Mouse (Mus musculus): ENCODE measurements at regions not wholly inside any gene's neighbourhood (a gene's known extent, or its start where the extent isn't known, plus 50 kb on each side); places are given as distances from the start of the nearest gene placed in this dataset.
A peak's percentile ranks its signal among the peaks of the same experiment; 100 is the strongest.

- no peak overlapping the region for H3K9ac ChIP-seq (ENCODE audit: low read length)
- no peaks in the 10 kb centered on the region for H3K9me3 ChIP-seq (ENCODE audit: control insufficient read depth, low read length)
- DNase-seq (ENCODE audit: low spot score) = peak; percentile 3
- no peak for ATAC-seq (replicated peaks; ENCODE audit: low FRiP score)
- no peaks in the 10 kb centered on the region for H3K27me3 ChIP-seq (ENCODE audit: control insufficient read depth, insufficient read depth, low read length)
- no peak overlapping the region for H3K4me3 ChIP-seq (ENCODE audit: low read depth, low read length)
- no peak overlapping the region for H3K4me2 ChIP-seq (ENCODE audit: low read depth, low read length, severe bottlenecking)
- H3K27ac ChIP-seq (ENCODE audit: low read depth, low read length) = no peak overlapping the region
- no peaks in the 10 kb centered on the region for H3K36me3 ChIP-seq (ENCODE audit: control insufficient read depth, insufficient read depth, low read length)
- H3K4me1 ChIP-seq (replicated peaks; ENCODE audit: control insufficient read depth, insufficient read depth, low read length) = 0 out of 2 replicates have a peak, but pooled peaks cover 1% of the 10 kb centered on the region
- 78% methylated on average over 3 of the region's 3 CpGs for WGBS
Measured at GRCm38 (mm10) chr2:160210507-160210906, 123.5 kb downstream of the Gm826 start.

DNA sequence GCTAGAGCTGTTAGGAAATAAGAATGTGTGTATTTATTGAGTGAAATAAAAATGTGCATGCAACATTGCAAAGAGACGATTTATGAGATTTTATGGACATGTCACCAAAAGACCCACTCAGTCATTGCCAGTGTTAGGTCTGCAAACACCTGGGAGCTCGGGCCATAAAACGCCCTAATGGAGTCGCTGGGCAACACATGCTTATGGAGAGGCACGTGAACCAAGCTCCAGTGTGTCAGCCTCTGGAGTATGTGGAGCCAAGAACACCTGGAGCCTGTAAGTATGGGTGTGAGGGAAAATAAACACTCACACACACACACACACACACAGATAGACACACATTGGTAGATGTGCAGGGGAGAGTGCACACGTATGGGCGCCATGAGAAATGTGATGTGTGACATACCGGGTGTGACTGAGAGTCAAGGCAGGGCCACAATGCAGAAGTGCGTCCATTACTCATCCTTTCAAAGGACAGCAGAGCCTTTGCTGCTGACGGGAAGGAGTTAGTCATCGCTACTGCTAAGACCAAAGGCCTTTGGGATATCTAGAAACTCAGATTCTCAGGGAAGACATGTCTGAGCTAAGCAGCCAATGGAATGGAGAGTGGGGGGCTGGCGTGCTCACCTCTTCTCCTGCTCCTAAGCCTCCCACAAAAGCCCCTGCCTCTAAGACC is 124.2 kb downstream of the Gm826 start:
- Histone ChIP-seq H3K4me3 (ENCODE audit: low read depth, low read length) (no peak overlapping the region), H3K9me3 (ENCODE audit: control insufficient read depth, low read length) (no peaks in the 10 kb centered on the region), H3K27ac (ENCODE audit: low read depth, low read length) (no peak overlapping the region), H3K9ac (ENCODE audit: low read length) (no peak overlapping the region), H3K36me3 (ENCODE audit: control insufficient read depth, insufficient read depth, low read length) (no peaks in the 10 kb centered on the region), H3K4me1 (replicated peaks; ENCODE audit: control insufficient read depth, insufficient read depth, low read length) (0 out of 2 replicates have a peak, but pooled peaks cover 1% of the 10 kb centered on the region), H3K27me3 (ENCODE audit: control insufficient read depth, insufficient read depth, low read length) (no peaks in the 10 kb centered on the region), H3K4me2 (ENCODE audit: low read depth, low read length, severe bottlenecking) (no peak overlapping the region)
- WGBS = 92% methylated on average over 12 of the region's 12 CpGs
- ATAC-seq (replicated peaks; ENCODE audit: low FRiP score) (no peak), DNase-seq (ENCODE audit: low spot score) (peak; percentile 17)

DNA sequence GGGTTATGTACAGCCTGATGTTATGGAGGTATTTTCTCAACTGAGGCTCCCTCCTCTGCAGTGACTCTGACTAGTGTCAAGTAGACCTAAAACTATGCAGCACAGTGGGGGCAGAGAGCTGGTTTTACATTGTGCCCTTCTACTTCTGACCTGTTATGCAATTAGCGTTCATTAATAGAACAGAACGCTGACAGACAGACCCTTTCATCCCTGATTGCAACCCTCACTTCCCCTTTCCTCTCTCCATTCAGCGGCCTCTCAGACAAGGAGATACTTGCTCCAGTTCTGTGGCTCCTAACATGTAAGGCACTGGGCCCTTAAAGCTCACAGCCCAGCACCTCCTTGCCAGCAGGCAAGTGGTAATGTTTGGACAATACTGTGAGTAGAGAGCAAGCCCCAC is 125.7 kb downstream of the Gm826 start:
- Histone ChIP-seq H3K4me1 (replicated peaks; ENCODE audit: control insufficient read depth, insufficient read depth, low read length) (0 out of 2 replicates have a peak, but pooled peaks cover 1% of the 10 kb centered on the region), H3K27me3 (ENCODE audit: control insufficient read depth, insufficient read depth, low read length) (no peaks in the 10 kb centered on the region), H3K9ac (ENCODE audit: low read length) (no peak overlapping the region), H3K4me2 (ENCODE audit: low read depth, low read length, severe bottlenecking) (no peak overlapping the region), H3K9me3 (ENCODE audit: control insufficient read depth, low read length) (no peaks in the 10 kb centered on the region), H3K4me3 (ENCODE audit: low read depth, low read length) (no peak overlapping the region), H3K36me3 (ENCODE audit: control insufficient read depth, insufficient read depth, low read length) (no peaks in the 10 kb centered on the region), H3K27ac (ENCODE audit: low read depth, low read length) (no peak overlapping the region)
- ATAC-seq (replicated peaks; ENCODE audit: low FRiP score) (no peak), DNase-seq (ENCODE audit: low spot score) (peak; percentile 32)
- 73% methylated on average over 3 of the region's 3 CpGs for WGBS

DNA sequence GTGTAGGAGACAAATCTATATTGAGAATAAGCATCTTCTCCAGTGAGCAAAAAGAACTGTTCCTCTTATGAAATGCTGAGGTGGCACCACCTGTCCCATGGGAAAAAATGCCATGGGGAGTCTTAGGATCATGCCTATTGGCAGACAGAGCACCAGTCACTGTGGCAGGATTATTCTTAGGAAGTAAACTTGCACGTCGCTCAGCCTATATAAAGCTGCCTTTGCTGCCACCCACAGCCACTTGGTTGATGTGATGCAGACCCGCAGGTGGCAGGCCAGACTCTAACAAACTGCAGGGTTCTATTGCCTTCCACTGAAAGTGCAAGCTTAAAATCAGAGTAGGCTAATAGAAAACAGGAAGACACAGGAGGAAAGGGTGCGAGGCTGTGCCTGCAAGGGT is 126.7 kb downstream of the Gm826 start:
- H3K9me3 ChIP-seq (ENCODE audit: control insufficient read depth, low read length) = no peaks in the 10 kb centered on the region
- WGBS = 74% methylated on average over 4 of the region's 4 CpGs
- peak; percentile 25 for DNase-seq (ENCODE audit: low spot score)
- 0 out of 2 replicates have a peak, but pooled peaks cover 1% of the 10 kb centered on the region for H3K4me1 ChIP-seq (replicated peaks; ENCODE audit: control insufficient read depth, insufficient read depth, low read length)
- H3K4me3 ChIP-seq (ENCODE audit: low read depth, low read length) = no peak overlapping the region
- H3K4me2 ChIP-seq (ENCODE audit: low read depth, low read length, severe bottlenecking) = no peak overlapping the region
- no peaks in the 10 kb centered on the region for H3K36me3 ChIP-seq (ENCODE audit: control insufficient read depth, insufficient read depth, low read length)
- no peak for ATAC-seq (replicated peaks; ENCODE audit: low FRiP score)
- H3K27me3 ChIP-seq (ENCODE audit: control insufficient read depth, insufficient read depth, low read length) = no peaks in the 10 kb centered on the region
- H3K9ac ChIP-seq (ENCODE audit: low read length) = no peak overlapping the region
- H3K27ac ChIP-seq (ENCODE audit: low read depth, low read length) = no peak overlapping the region

DNA sequence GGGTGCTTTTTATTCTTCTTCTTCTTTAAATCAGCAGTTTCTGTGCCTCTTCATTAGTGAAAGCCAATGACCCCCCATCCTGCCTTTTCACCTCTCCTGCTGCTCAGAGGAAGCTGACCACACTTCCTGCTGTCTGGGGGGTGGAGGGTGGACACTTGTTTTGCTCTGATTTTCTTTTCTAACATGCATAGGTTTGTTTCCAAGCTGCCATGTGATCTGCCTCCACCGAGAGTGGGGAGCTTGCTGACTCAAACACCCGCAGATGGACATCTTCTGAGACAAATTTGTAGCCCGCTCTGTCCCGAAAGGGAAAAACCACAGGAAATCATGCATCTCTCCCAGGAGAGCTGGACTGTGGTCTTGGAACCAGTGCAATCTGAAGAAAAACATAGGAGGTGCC is 141.3 kb downstream of the Gm826 start:
- ATAC-seq (replicated peaks; ENCODE audit: low FRiP score) (no peak), DNase-seq (ENCODE audit: low spot score) (no peak)
- H3K4me2 ChIP-seq (ENCODE audit: low read depth, low read length, severe bottlenecking) = no peak overlapping the region
- H3K27me3 ChIP-seq (ENCODE audit: control insufficient read depth, insufficient read depth, low read length) = no peaks in the 10 kb centered on the region
- no peaks in the 10 kb centered on the region for H3K36me3 ChIP-seq (ENCODE audit: control insufficient read depth, insufficient read depth, low read length)
- 88% methylated on average over 4 of the region's 4 CpGs for WGBS
- H3K9me3 ChIP-seq (ENCODE audit: control insufficient read depth, low read length) = no peaks in the 10 kb centered on the region
- no peak overlapping the region for H3K4me3 ChIP-seq (ENCODE audit: low read depth, low read length)
- no peaks in the 10 kb centered on the region for H3K4me1 ChIP-seq (replicated peaks; ENCODE audit: control insufficient read depth, insufficient read depth, low read length)
- no peak overlapping the region for H3K27ac ChIP-seq (ENCODE audit: low read depth, low read length)
- H3K9ac ChIP-seq (ENCODE audit: low read length) = no peak overlapping the region

DNA sequence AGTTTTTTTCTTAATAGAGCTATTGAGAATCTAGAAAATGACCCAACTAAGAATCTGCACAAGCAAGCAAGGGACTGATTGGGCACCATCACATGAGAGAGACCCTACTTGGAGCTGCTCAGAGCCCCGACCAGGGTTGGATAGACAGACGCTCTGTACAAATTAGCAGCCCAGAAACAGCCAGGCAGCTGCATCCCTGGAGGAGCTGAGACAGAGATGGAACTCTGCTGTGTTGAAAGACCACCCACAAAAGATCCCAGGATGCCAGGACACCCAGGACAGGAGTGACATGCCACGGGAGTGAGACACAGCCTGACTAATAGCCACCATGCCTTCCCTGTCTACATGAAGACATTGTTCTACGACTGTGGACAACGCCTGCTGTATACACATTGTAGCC is 147.9 kb downstream of the Gm826 start:
- ATAC-seq (replicated peaks; ENCODE audit: low FRiP score) = no peak
- H3K27me3 ChIP-seq (ENCODE audit: control insufficient read depth, insufficient read depth, low read length) = no peaks in the 10 kb centered on the region
- H3K4me1 ChIP-seq (replicated peaks; ENCODE audit: control insufficient read depth, insufficient read depth, low read length) = no peaks in the 10 kb centered on the region
- H3K27ac ChIP-seq (ENCODE audit: low read depth, low read length) = no peak overlapping the region
- 89% methylated on average over 5 of the region's 5 CpGs for WGBS
- no peaks in the 10 kb centered on the region for H3K36me3 ChIP-seq (ENCODE audit: control insufficient read depth, insufficient read depth, low read length)
- no peak overlapping the region for H3K4me2 ChIP-seq (ENCODE audit: low read depth, low read length, severe bottlenecking)
- H3K9me3 ChIP-seq (ENCODE audit: control insufficient read depth, low read length) = no peaks in the 10 kb centered on the region
- H3K9ac ChIP-seq (ENCODE audit: low read length) = no peak overlapping the region
- no peak overlapping the region for H3K4me3 ChIP-seq (ENCODE audit: low read depth, low read length)
- no peak for DNase-seq (ENCODE audit: low spot score)

DNA sequence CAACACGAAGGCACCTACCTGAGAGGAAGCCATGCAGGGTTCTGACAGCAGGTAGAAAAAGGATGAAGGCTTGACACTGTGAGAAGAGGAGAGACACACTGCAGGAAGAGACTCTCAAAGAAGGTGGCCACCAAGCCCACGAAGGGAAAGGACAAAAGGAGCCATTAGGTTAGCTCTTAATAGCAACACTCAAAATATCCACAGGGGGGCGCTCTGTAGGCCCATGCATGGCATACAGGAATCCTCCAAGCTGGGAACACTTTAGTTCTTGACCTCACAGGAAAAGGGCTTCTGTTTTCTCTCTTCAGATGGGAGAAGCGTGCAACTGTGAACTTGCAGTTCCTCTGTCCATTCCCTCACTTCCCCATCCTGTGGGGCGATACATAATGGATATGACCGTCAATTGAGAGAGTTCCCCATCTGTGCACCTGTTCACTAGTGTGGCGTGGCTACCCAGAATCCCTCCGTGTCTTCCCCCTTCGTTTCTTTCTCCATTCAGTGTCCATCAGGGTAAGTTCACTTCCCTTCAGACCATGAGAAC is 162.9 kb downstream of the Gm826 start:
- Histone ChIP-seq H3K9ac (ENCODE audit: low read length) (no peak overlapping the region), H3K27ac (ENCODE audit: low read depth, low read length) (no peak overlapping the region), H3K4me2 (ENCODE audit: low read depth, low read length, severe bottlenecking) (no peak overlapping the region), H3K36me3 (ENCODE audit: control insufficient read depth, insufficient read depth, low read length) (no peaks in the 10 kb centered on the region), H3K4me1 (replicated peaks; ENCODE audit: control insufficient read depth, insufficient read depth, low read length) (no peaks in the 10 kb centered on the region), H3K4me3 (ENCODE audit: low read depth, low read length) (no peak overlapping the region), H3K9me3 (ENCODE audit: control insufficient read depth, low read length) (no peaks in the 10 kb centered on the region), H3K27me3 (ENCODE audit: control insufficient read depth, insufficient read depth, low read length) (no peaks in the 10 kb centered on the region)
- DNase-seq (ENCODE audit: low spot score) = no peak
- 75% methylated on average over 9 of the region's 9 CpGs for WGBS
- no peak for ATAC-seq (replicated peaks; ENCODE audit: low FRiP score)

DNA sequence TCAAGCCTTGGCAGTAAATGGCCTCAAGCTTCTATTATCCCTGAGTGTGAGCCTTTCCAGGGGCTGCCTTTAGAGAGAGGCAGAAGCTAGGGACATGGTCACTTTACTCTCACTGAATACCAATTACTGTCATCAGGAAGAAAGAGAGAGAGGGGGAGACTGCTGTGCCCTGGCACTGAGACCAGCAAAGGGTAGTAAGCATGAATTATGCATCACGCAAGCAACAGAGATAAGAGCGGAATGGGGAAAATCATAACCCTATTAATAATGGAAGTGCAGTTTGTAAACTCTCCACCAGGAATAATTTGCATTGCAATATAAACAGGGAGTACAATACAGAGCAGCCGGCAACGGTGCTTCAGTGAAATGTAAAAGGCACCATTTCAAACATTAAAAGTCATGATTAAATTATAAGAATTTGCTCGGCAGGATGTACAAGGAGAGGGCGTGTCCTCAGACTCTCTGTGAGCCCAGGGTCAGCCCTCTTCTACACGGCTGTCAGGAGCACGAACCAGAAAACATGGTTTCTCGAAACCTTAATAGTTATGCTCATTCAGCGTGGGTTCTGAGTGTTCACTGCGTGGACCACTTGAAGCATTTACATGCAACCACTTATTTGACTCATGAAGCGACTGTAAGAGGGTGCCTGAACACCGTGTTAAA is 175.2 kb downstream of the Gm826 start:
- Histone ChIP-seq H3K4me1 (replicated peaks; ENCODE audit: control insufficient read depth, insufficient read depth, low read length) (no peaks in the 10 kb centered on the region), H3K4me3 (ENCODE audit: low read depth, low read length) (no peak overlapping the region), H3K36me3 (ENCODE audit: control insufficient read depth, insufficient read depth, low read length) (no peaks in the 10 kb centered on the region), H3K9ac (ENCODE audit: low read length) (no peak overlapping the region), H3K27ac (ENCODE audit: low read depth, low read length) (no peak overlapping the region), H3K27me3 (ENCODE audit: control insufficient read depth, insufficient read depth, low read length) (no peaks in the 10 kb centered on the region), H3K9me3 (ENCODE audit: control insufficient read depth, low read length) (no peaks in the 10 kb centered on the region), H3K4me2 (ENCODE audit: low read depth, low read length, severe bottlenecking) (no peak overlapping the region)
- DNase-seq (ENCODE audit: low spot score) = no peak
- WGBS = 80% methylated on average over 13 of the region's 13 CpGs
- no peak for ATAC-seq (replicated peaks; ENCODE audit: low FRiP score)

- no peak for DNase-seq (ENCODE audit: low spot score)
- no peak overlapping the region for H3K4me2 ChIP-seq (ENCODE audit: low read depth, low read length, severe bottlenecking)
- 82% methylated on average over 6 of the region's 6 CpGs for WGBS
- no peaks in the 10 kb centered on the region for H3K27me3 ChIP-seq (ENCODE audit: control insufficient read depth, insufficient read depth, low read length)
- H3K27ac ChIP-seq (ENCODE audit: low read depth, low read length) = no peak overlapping the region
- no peak overlapping the region for H3K9ac ChIP-seq (ENCODE audit: low read length)
- no peaks in the 10 kb centered on the region for H3K4me1 ChIP-seq (replicated peaks; ENCODE audit: control insufficient read depth, insufficient read depth, low read length)
- no peak overlapping the region for H3K4me3 ChIP-seq (ENCODE audit: low read depth, low read length)
- H3K36me3 ChIP-seq (ENCODE audit: control insufficient read depth, insufficient read depth, low read length) = no peaks in the 10 kb centered on the region
- no peak for ATAC-seq (replicated peaks; ENCODE audit: low FRiP score)
- no peaks in the 10 kb centered on the region for H3K9me3 ChIP-seq (ENCODE audit: control insufficient read depth, low read length)
Measured at GRCm38 (mm10) chr2:160153781-160154180, 180.2 kb downstream of the Gm826 start.

Measured in forebrain, embryonic 11.5 days (tissue).